Mouse (Mus musculus) thymus, adult 2 months (tissue): ENCODE measurements around the gene Tmem207. TPM values are rescaled to one million over a fixed set of nuclear protein-coding genes. Genes with fewer than 3 reads are reported as not detected.

Experiments used
- DNase-seq: peaks from one replicate; pipeline ENCODE4 v3.0.0; 2021
- H3K27ac ChIP-seq: fragments of 200-500 bp; 2 replicates; pipeline ENCODE4 v1.5.1; 2012; ENCODE audit warnings: low read length, control low read depth; ENCODE audit not compliant: control insufficient read depth, insufficient read depth
- H3K27me3 ChIP-seq: fragments of 200-500 bp; 2 replicates; pipeline ENCODE4 v1.6.1; 2012; ENCODE audit warnings: mild to moderate bottlenecking, low read length, moderate library complexity, mixed read lengths; ENCODE audit not compliant: control insufficient read depth, insufficient read depth
- H3K36me3 ChIP-seq: fragments of 200-500 bp; 2 replicates; pipeline ENCODE4 v1.6.1; 2012; ENCODE audit warnings: mild to moderate bottlenecking, low read length, moderate library complexity; ENCODE audit not compliant: control insufficient read depth, insufficient read depth
- H3K4me1 ChIP-seq: fragments of 200-500 bp; replicated peaks from 2 replicates; pipeline ENCODE4 v1.6.1; 2012; ENCODE audit warnings: low read length; ENCODE audit not compliant: control insufficient read depth, insufficient read depth
- H3K4me3 ChIP-seq: fragments of 200-500 bp; 2 replicates; pipeline ENCODE4 v1.5.1; 2012; ENCODE audit warnings: mild to moderate bottlenecking, low read length, control low read depth, moderate library complexity; ENCODE audit not compliant: control insufficient read depth, insufficient read depth
- CTCF ChIP-seq: fragments of 200-500 bp; IDR thresholded peaks from 2 replicates; pipeline ENCODE4 v1.5.1; 2012; ENCODE audit warnings: mild to moderate bottlenecking, control low read depth, low read length, moderate library complexity, borderline replicate concordance; ENCODE audit not compliant: control insufficient read depth, poor library complexity, insufficient read depth; ENCODE audit errors: extremely low read depth
- POLR2A ChIP-seq: fragments of 200-500 bp; IDR thresholded peaks from 2 replicates; pipeline ENCODE4 v1.6.1; 2012; ENCODE audit warnings: mild to moderate bottlenecking, low read length, control low read depth, moderate library complexity; ENCODE audit not compliant: control insufficient read depth, poor library complexity, insufficient read depth; ENCODE audit errors: extremely low read depth
- WGBS: fragments of 180-500 bp; shearing (Covaris S2); methylation state at CpG from one replicate; pipeline ENCODE4 v1.1.7; 2018; 5-methylcytosine and 5-hydroxymethylcytosine counted together
- polyA plus RNA-seq: library from polyadenylated mRNA; depleted of rRNA; stranded (reverse); fragments of >200 nt; gene quantifications from 2 replicates; pipeline ENCODE4 v1.2.3, GENCODE M21; 2012; rRNA removed

Gene Tmem207
- polyA plus RNA-seq: not detected in 2 replicates

DNA sequence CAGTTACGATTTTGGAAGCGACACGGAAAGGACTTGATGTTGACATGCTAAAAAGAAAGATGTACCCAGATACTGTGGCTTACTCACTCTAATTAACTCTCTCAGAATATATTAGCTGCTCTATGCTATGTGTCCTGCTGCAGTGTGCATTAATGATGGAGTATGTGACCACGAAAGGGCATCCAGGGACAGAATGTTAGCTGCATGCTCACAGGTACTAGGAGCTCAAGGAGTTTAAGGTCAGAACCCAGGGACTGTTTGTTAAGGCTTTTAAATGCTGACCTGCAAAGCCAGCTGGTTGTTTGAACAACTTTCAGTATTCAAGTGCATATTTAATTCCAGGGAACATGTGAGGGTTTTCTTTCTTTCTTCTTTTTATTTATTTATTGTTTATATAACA, at the start of gene Tmem207:
TSS of gene Tmem207 (minus strand) at position 101 of the 400 bp plus-strand sequence.
- TF ChIP-seq POLR2A (no peak), CTCF (no peak)
- no peaks in the 10 kb centered on the region for H3K27me3 ChIP-seq
- no peak within 1 kb of the TSS for H3K4me3 ChIP-seq
- H3K4me1 ChIP-seq: no peaks in the 10 kb centered on the region
- H3K27ac ChIP-seq: no peak within 1 kb of the TSS
- no peaks in the 10 kb centered on the region for H3K36me3 ChIP-seq
- no peak for DNase-seq
- 96% methylated on average over 4 of the region's 4 CpGs for WGBS

DNA sequence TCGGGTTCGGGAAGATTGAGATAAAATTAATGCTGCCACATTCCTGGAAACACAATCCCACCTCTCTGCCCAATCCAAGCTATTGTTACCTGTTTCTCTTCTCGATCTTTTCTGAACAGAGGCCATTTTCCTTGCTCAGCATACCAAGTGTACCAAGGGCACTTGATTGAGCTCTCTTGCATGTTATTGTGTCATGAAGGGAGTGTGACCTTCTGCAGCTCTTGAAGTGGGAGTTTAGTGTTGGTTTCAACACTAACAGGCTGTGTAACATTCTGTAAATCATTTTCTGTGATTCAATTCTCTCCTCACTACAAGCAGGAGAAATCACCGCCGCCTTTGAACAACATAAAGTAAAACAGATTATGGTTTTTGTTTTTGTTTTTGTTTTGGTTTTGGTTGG, 47.6 kb upstream of the Tmem207 start:
- H3K36me3 ChIP-seq: no peaks in the 10 kb centered on the region
- DNase-seq: no peak
- H3K4me1 ChIP-seq: no peaks in the 10 kb centered on the region
- TF ChIP-seq POLR2A: no peak
- no peak for TF ChIP-seq CTCF
- H3K4me3 ChIP-seq: no peak overlapping the region
- H3K27me3 ChIP-seq: no peaks in the 10 kb centered on the region
- 95% methylated on average over 5 of the region's 5 CpGs for WGBS
- no peak overlapping the region for H3K27ac ChIP-seq

DNA sequence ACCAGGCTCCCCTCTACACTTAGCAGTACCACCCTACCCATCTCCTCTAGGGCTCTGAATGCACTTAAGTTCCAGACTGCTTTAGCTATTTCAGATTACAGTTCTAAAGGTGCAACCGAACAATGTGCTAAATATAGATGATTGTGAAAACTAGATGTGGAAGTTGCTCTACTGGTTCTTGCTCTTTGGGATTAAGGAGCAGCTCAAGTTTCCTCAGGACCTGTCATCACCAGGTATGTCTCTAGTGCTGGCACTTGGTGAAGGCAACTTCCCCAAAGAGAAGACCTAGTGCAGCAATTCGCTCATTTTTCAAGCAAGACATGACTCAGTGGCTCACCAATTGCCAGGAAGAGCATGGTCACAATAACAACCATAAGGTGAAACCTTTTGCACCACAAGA, 45.3 kb upstream of the Tmem207 start:
- H3K27ac ChIP-seq: no peak overlapping the region
- TF ChIP-seq CTCF: no peak
- no peak for TF ChIP-seq POLR2A
- no peaks in the 10 kb centered on the region for H3K36me3 ChIP-seq
- DNase-seq: no peak
- H3K27me3 ChIP-seq: no peaks in the 10 kb centered on the region
- 86% methylated on average over 2 of the region's 2 CpGs for WGBS
- H3K4me1 ChIP-seq: no peaks in the 10 kb centered on the region
- H3K4me3 ChIP-seq: no peak overlapping the region

DNA sequence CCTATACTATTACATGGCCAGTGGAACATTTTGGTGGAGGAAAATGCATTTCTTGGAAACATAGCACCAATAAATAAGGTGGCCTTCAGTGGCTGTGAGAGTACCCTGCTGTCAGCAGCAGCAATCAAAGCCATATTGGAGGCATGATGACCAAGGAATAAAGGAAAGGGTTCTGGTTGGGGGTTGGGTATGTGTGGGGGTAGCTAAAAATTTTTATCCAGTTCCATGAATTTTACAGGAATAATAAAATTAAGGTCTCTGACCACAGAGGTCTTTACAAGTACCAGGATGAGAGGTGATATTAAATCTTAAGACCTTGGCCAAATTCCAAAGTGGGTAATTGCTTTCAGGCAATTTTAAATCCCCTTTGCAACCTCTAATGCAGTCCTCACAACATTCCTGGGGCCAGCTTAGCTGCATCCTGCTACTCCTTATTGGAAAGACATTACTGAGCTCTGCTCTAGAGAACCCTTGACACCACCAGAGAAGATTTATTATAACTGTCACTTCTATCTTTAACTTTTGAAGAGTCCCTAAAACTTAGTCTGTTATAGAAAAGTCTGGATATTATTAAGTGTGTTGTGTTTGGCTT, 42.9 kb upstream of the Tmem207 start:
- H3K4me1 ChIP-seq: no peaks in the 10 kb centered on the region
- H3K27me3 ChIP-seq: no peaks in the 10 kb centered on the region
- no peak overlapping the region for H3K4me3 ChIP-seq
- no peak overlapping the region for H3K27ac ChIP-seq
- no peaks in the 10 kb centered on the region for H3K36me3 ChIP-seq
- no peak for DNase-seq
- TF ChIP-seq POLR2A (no peak), CTCF (no peak)

DNA sequence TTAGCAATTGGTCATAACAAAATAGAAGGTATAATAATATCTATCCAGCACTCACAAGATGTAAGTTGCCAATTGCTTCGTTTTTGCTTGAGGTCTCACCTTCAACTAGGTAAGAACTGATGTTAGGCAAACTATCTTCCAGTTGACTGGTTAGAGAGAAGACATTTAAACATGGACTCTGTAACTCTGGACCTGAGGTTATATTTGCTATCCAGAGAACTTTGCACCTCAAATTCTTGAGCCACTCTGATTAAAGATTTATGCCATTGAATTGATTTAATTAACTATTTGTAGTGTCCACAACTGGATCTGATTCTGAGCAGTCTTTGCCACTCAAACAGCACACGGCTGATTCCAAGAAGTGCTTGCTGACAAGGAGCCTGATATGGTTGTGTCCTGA, 36.2 kb upstream of the Tmem207 start:
- no peak overlapping the region for H3K27ac ChIP-seq
- no peak overlapping the region for H3K4me3 ChIP-seq
- H3K36me3 ChIP-seq: no peaks in the 10 kb centered on the region
- no peak for TF ChIP-seq CTCF
- TF ChIP-seq POLR2A: no peak
- H3K4me1 ChIP-seq: no peaks in the 10 kb centered on the region
- WGBS: 90% methylated on average over 2 of the region's 2 CpGs
- no peaks in the 10 kb centered on the region for H3K27me3 ChIP-seq
- DNase-seq: no peak

DNA sequence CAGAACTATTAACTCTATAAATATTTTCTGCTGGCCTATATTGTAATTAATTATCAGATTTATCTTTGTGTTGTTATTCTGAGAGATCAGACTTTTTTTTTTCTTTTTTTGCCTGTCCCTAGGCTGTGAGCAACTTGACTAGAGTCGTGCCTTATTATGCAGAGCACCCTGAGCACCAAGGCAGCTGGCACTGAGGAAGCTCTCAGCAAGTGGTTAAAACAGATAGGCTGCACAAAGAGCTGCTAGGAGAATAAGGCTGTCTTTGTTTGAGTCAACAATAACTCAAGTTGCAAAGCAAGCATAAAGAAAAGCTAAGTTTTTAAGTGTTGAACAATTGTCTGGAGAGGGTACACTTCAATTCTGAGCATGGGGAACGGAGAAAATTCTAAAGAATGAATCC, 35.2 kb upstream of the Tmem207 start:
- Histone ChIP-seq H3K27me3 (no peaks in the 10 kb centered on the region), H3K4me3 (no peak overlapping the region), H3K36me3 (no peaks in the 10 kb centered on the region), H3K27ac (no peak overlapping the region), H3K4me1 (no peaks in the 10 kb centered on the region)
- no peak for TF ChIP-seq CTCF
- TF ChIP-seq POLR2A: no peak
- WGBS: 75% methylated on average over 2 of the region's 2 CpGs
- DNase-seq: no peak

DNA sequence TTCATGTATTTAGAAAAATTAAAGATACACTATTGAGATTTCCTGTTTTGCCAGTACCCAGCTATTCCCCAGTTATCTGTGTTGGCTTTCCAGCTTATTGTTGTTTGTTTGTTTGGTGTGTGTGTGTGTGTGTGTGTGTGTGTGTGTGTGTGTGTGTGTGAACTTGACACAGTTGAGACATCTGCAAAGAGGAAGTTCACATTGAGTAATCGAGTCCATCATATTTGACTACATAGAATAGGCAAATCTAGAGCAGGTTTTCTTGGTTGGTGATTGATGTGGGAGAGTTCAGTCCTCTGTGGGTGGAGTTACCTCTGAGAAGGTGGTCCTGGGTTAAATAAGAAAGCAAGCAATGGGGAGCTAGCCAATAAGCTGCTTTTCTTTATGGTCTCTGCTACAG, 32.2 kb upstream of the Tmem207 start:
- no peak overlapping the region for H3K27ac ChIP-seq
- H3K4me1 ChIP-seq: no peaks in the 10 kb centered on the region
- TF ChIP-seq CTCF (no peak), POLR2A (no peak)
- no peaks in the 10 kb centered on the region for H3K36me3 ChIP-seq
- WGBS: 29% methylated on average over 1 of the region's 1 CpGs
- H3K4me3 ChIP-seq: no peak overlapping the region
- H3K27me3 ChIP-seq: no peaks in the 10 kb centered on the region
- no peak for DNase-seq
